Mouse (Mus musculus) C2C12 (cell line): Measurements from ENCODE around the gene Dcaf15.

Source experiments
- CEBPB ChIP-seq: IDR thresholded peaks from one replicate; pipeline ENCODE4 v1.6.1; 2011; ENCODE audit warnings: low read depth, mild to moderate bottlenecking, control low read depth, moderate library complexity
- CTCF ChIP-seq: IDR thresholded peaks from one replicate; pipeline ENCODE4 v1.5.1; 2011; ENCODE audit not compliant: control insufficient read depth, insufficient read depth, insufficient read length
- MAX ChIP-seq: IDR thresholded peaks from one replicate; pipeline ENCODE4 v1.6.1; 2011; ENCODE audit warnings: mild to moderate bottlenecking, control low read depth
- MYOD1 ChIP-seq: IDR thresholded peaks from one replicate; pipeline ENCODE4 v1.6.1; 2011; ENCODE audit warnings: low read depth; ENCODE audit not compliant: control insufficient read depth, insufficient read length

DNA sequence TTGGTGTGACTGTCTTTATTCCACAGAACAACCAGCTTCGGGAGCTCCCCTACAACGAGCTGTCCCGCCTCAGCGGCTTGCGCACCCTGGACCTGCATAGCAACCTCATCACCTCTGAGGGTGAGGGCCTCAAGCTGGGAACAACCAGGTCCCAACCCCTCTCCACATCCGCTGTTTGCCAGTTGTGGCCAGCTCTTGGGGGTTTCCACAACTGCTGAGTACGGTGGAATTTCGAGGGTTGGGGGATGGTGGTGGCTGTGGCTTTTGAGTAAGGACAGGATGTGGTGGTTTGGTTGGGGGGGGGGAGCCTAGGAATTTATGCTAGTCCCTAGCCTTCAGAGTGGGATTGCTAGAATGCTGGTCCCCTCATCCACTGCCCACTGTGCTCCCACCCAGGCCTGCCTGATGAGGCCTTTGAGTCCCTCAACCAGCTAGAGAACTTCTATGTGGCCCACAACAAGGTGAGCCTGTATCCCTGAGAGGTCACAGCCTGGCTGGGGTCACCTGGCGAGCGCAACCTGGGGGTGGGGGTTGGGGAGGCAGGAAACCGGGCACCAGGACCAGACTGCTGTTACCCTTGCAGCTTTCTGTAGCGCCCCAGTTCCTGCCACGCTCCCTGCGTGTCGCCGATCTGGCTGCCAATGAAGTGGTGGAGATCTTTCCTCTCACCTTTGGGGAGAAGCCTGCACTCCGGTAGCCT, 22.8 kb upstream of the Dcaf15 start:
- TF ChIP-seq CTCF (no peak), MAX (no peak), MYOD1 (no peak), CEBPB (no peak)
